Mouse (Mus musculus): ENCODE results near the gene Anks1b.
"Not testable (repeated sequence)": the region's sequence is repeated elsewhere in the genome, so short reads cannot be mapped to it uniquely, and the experiment has no call there.

The Anks1b gene

GRCm38 (mm10) chr10:90596142-90596541, 722.8 kb downstream of the Anks1b start:
- DNase-seq, result no peak

GRCm38 (mm10) chr10:90596576-90596975, 723.3 kb downstream of the Anks1b start:
- DNase-seq, result no peak

- no peak for DNase-seq
These were observed 725.8 kb downstream of the Anks1b start for GRCm38 (mm10) chr10:90599149-90599548.

GRCm38 (mm10) chr10:90599726-90600531, 726.6 kb downstream of the Anks1b start:
- no peak for DNase-seq

GRCm38 (mm10) chr10:90607586-90607985, 734.3 kb downstream of the Anks1b start:
- DNase-seq, result no peak

- no peak for DNase-seq
These were observed 736.1 kb downstream of the Anks1b start for GRCm38 (mm10) chr10:90609437-90609836.

- no peak for DNase-seq
These were observed 739.7 kb downstream of the Anks1b start for GRCm38 (mm10) chr10:90613051-90613450.

GRCm38 (mm10) chr10:90615196-90615595, 741.9 kb downstream of the Anks1b start:
- DNase-seq, result no peak

GRCm38 (mm10) chr10:90616622-90617021, 743.3 kb downstream of the Anks1b start:
- DNase-seq, result no peak

GRCm38 (mm10) chr10:90617664-90618296, 744.5 kb downstream of the Anks1b start:
- no peak for DNase-seq

GRCm38 (mm10) chr10:90627532-90627931, 754.2 kb downstream of the Anks1b start:
- DNase-seq, result no peak

- DNase-seq, result no peak
These were observed 756.9 kb downstream of the Anks1b start for GRCm38 (mm10) chr10:90630099-90630698.

- DNase-seq, result not testable (repeated sequence)
These were observed 757.5 kb downstream of the Anks1b start for GRCm38 (mm10) chr10:90630794-90631193.

- no peak for DNase-seq
These were observed 764.0 kb downstream of the Anks1b start for GRCm38 (mm10) chr10:90637352-90637751.

GRCm38 (mm10) chr10:90649681-90650080, 776.4 kb downstream of the Anks1b start:
- DNase-seq, result no peak

- no peak for DNase-seq
These were observed 784.3 kb downstream of the Anks1b start for GRCm38 (mm10) chr10:90657416-90658120.

GRCm38 (mm10) chr10:90666746-90667145, 793.4 kb downstream of the Anks1b start:
- no peak for DNase-seq

GRCm38 (mm10) chr10:90670291-90670690, 797.0 kb downstream of the Anks1b start:
- no peak for DNase-seq

GRCm38 (mm10) chr10:90672135-90672534, 798.8 kb downstream of the Anks1b start:
- DNase-seq, result no peak

- DNase-seq, result no peak
These were observed 801.1 kb downstream of the Anks1b start for GRCm38 (mm10) chr10:90674362-90674761.

GRCm38 (mm10) chr10:90677421-90677820, 804.1 kb downstream of the Anks1b start:
- DNase-seq, result no peak

- no peak for DNase-seq
These were observed 806.6 kb downstream of the Anks1b start for GRCm38 (mm10) chr10:90679713-90680470.

- DNase-seq, result no peak
These were observed 810.5 kb downstream of the Anks1b start for GRCm38 (mm10) chr10:90683813-90684212.

Measured in kidney, adult 11 months (tissue).